Mouse (Mus musculus) G1E (cell line): ENCODE results near the gene Fxyd6. TPM values are rescaled to one million over a fixed set of nuclear protein-coding genes. Genes with fewer than 3 reads are reported as not detected.

Source experiments
- ATAC-seq: 2 replicates; pipeline ENCODE4 v1.8.0; 2016; ENCODE audit warnings: mild to moderate bottlenecking; ENCODE audit not compliant: insufficient number of reproducible peaks, poor library complexity, low FRiP score, severe bottlenecking; ENCODE audit errors: extremely low read depth
- DNase-seq: peaks from one replicate; pipeline ENCODE4 v3.0.0; 2012; ENCODE audit warnings: low spot score
- H3K27me3 ChIP-seq: 2 replicates; pipeline ENCODE4 v1.6.1; 2012; ENCODE audit warnings: mild to moderate bottlenecking, low read length, inconsistent platforms; ENCODE audit not compliant: insufficient read depth
- H3K36me3 ChIP-seq: replicated peaks from 2 replicates; pipeline ENCODE3; 2012; ENCODE audit warnings: mild to moderate bottlenecking, inconsistent platforms
- H3K4me1 ChIP-seq: 2 replicates; pipeline ENCODE4 v1.6.1; 2012; ENCODE audit warnings: low read depth, low read length, inconsistent platforms, mixed read lengths; ENCODE audit not compliant: insufficient read depth
- H3K4me3 ChIP-seq: 2 replicates; pipeline ENCODE4 v1.5.1; 2012; ENCODE audit warnings: low read depth, mild to moderate bottlenecking, inconsistent platforms, low read length, moderate library complexity, mixed read lengths
- H3K9me3 ChIP-seq: replicated peaks from 2 replicates; pipeline ENCODE4 v1.6.1; 2012; ENCODE audit warnings: inconsistent platforms
- CTCF ChIP-seq: IDR thresholded peaks from 2 replicates; pipeline ENCODE4 v1.5.1; 2012; ENCODE audit warnings: low read depth, low read length, inconsistent platforms, mixed read lengths
- GATA1 ChIP-seq: IDR thresholded peaks from 2 replicates; pipeline ENCODE4 v1.6.1; 2012; ENCODE audit warnings: borderline replicate concordance, low read length, inconsistent platforms, mixed read lengths
- GATA2 ChIP-seq: IDR thresholded peaks from 2 replicates; pipeline ENCODE4 v1.6.1; 2012; ENCODE audit warnings: low read depth, low read length, inconsistent platforms, borderline replicate concordance
- POLR2AphosphoS5 ChIP-seq: IDR thresholded peaks from 2 replicates; pipeline ENCODE4 v1.6.1; 2012; ENCODE audit warnings: low read depth, low read length, inconsistent platforms; ENCODE audit not compliant: insufficient replicate concordance
- TAL1 ChIP-seq: conservative IDR thresholded peaks from 2 replicates; pipeline ENCODE4 v1.6.1; 2012; ENCODE audit warnings: low read depth, low read length, inconsistent platforms, mixed read lengths
- polyA plus RNA-seq: library from polyadenylated mRNA; stranded (reverse); fragments of >175 nt; gene quantifications from 2 replicates; pipeline ENCODE4 v1.2.3, GENCODE M21; 2012
- total RNA-seq, 2 experiments: library from RNA; stranded (forward) in 1 of 2; stranded (reverse) in 1 of 2; fragments of 200-1000 nt in 1 of 2; fragments of >200 nt in 1 of 2; fragmentation: Nextera tagmentation in 1 of 2; gene quantifications; 2 replicates each; pipeline ENCODE4 v1.2.3; 2014 to 2017

Fxyd6 gene
- total and polyA plus RNA-seq, 3 experiments, result 0.16 TPM; not detected in 2

GRCm38 (mm10) chr9:45358356-45358755, 11.6 kb upstream of the Fxyd6 start:
- H3K27me3 ChIP-seq, result no peaks in the 10 kb centered on the region
- H3K4me1 ChIP-seq, result no peaks in the 10 kb centered on the region
- H3K36me3 ChIP-seq, result no peaks in the 10 kb centered on the region
- DNase-seq, result no peak
- ATAC-seq, result no peak
- no peak for TF ChIP-seq TAL1
- no peak for TF ChIP-seq GATA1
- TF ChIP-seq GATA2, result no peak
- no peak for TF ChIP-seq CTCF
- TF ChIP-seq POLR2AphosphoS5, result no peak
- no peaks in the 10 kb centered on the region for H3K9me3 ChIP-seq
- H3K4me3 ChIP-seq, result no peak overlapping the region

- H3K4me3 ChIP-seq, result no peak overlapping the region
- ATAC-seq (no peak), DNase-seq (no peak)
- TF ChIP-seq GATA2 (no peak), GATA1 (no peak), POLR2AphosphoS5 (no peak), TAL1 (no peak), CTCF (no peak)
- no peaks in the 10 kb centered on the region for H3K36me3 ChIP-seq
- H3K27me3 ChIP-seq, result peaks cover 3% of the 10 kb centered on the region; the same call in 1 of the 2 replicates
- no peaks in the 10 kb centered on the region for H3K9me3 ChIP-seq
- no peaks in the 10 kb centered on the region for H3K4me1 ChIP-seq
Measured at GRCm38 (mm10) chr9:45362051-45362461, 7.9 kb upstream of the Fxyd6 start.

GRCm38 (mm10) chr9:45363639-45364214, 6.3 kb upstream of the Fxyd6 start:
- DNase-seq, result no peak
- Histone ChIP-seq H3K36me3 (no peaks in the 10 kb centered on the region), H3K9me3 (no peaks in the 10 kb centered on the region), H3K27me3 (peaks cover 6% of the 10 kb centered on the region; the same call in 1 of the 2 replicates), H3K4me3 (no peak overlapping the region), H3K4me1 (no peaks in the 10 kb centered on the region)
- no peak for TF ChIP-seq GATA2
- TF ChIP-seq GATA1, result no peak
- no peak for TF ChIP-seq POLR2AphosphoS5
- TF ChIP-seq CTCF, result no peak
- TF ChIP-seq TAL1, result no peak
- ATAC-seq, result no peak

- TF ChIP-seq GATA2 (no peak), CTCF (no peak), TAL1 (no peak), GATA1 (no peak), POLR2AphosphoS5 (no peak)
- ATAC-seq, result no peak
- Histone ChIP-seq H3K4me3 (no peak overlapping the region), H3K27me3 (peaks cover 15% of the 10 kb centered on the region; the same call in 1 of the 2 replicates), H3K4me1 (no peaks in the 10 kb centered on the region), H3K36me3 (no peaks in the 10 kb centered on the region), H3K9me3 (no peaks in the 10 kb centered on the region)
- DNase-seq, result no peak
Measured at GRCm38 (mm10) chr9:45367716-45368115, 2.3 kb upstream of the Fxyd6 start.

GRCm38 (mm10) chr9:45368341-45368901, 1.6 kb upstream of the Fxyd6 start:
- DNase-seq, result no peak
- no peak for TF ChIP-seq CTCF
- TF ChIP-seq TAL1, result no peak
- TF ChIP-seq GATA2, result no peak
- no peak for TF ChIP-seq GATA1
- no peak for TF ChIP-seq POLR2AphosphoS5
- no peaks in the 10 kb centered on the region for H3K4me1 ChIP-seq
- H3K36me3 ChIP-seq, result no peaks in the 10 kb centered on the region
- no peak for ATAC-seq
- H3K27me3 ChIP-seq, result peaks cover 15% of the 10 kb centered on the region; the same call in 1 of the 2 replicates
- no peaks in the 10 kb centered on the region for H3K9me3 ChIP-seq
- no peak overlapping the region for H3K4me3 ChIP-seq

GRCm38 (mm10) chr9:45370616-45371336, 791 bp downstream of the Fxyd6 start:
- Histone ChIP-seq H3K4me1 (no peaks in the 10 kb centered on the region), H3K27me3 (peaks cover 15% of the 10 kb centered on the region; the same call in 1 of the 2 replicates), H3K9me3 (no peaks in the 10 kb centered on the region), H3K4me3 (no peak overlapping the region), H3K36me3 (no peaks in the 10 kb centered on the region)
- no peak for DNase-seq
- no peak for ATAC-seq
- TF ChIP-seq POLR2AphosphoS5, result no peak
- no peak for TF ChIP-seq GATA1
- TF ChIP-seq TAL1, result no peak
- TF ChIP-seq GATA2, result no peak
- no peak for TF ChIP-seq CTCF
